Mouse (Mus musculus): ENCODE data around the gene Fam181a. TPM values are rescaled to one million over a fixed set of nuclear protein-coding genes. Genes with fewer than 3 reads are reported as not detected.

Gene Fam181a
- polyA plus RNA-seq (2014; fragmentation: Nextera tagmentation; extraction: Ambion mirVana) = not detected in 2 replicates

DNA sequence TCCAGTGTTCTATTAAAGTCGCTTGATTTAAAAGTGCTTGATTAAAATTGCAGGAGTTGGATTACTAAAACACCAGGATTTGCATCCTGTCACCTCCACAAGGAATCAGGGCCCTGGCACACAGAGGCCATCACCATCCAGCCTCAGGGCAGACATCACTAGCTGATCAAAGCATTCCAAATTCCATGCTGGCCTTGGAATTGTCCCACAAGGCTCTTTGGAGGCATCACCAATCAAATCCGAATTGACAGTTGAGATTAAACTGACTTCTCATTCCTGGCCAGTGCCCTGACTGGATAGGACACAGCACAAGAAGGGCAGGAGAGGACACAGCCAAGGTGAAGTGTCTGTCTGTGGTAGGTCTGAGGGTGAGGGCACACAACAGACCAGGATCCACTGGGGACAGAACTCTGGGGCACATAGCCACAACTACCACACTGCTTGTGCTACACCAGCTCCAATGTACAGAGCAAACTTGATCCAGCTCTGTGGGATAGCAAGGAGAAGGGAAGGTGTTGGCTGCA lies at the start of gene Fam181a:
Gene Fam181a, plus strand, starts transcription at position 232 of the 524 bp plus-strand sequence.
- Histone ChIP-seq H3K4me3 (ENCODE audit: low read depth, low read length) (no peak within 1 kb of the TSS), H3K27me3 (ENCODE audit: control insufficient read depth, insufficient read depth, low read length) (no peaks in the 10 kb centered on the region), H3K4me2 (replicated peaks; ENCODE audit: low read depth, low read length) (no peak within 1 kb of the TSS), H3K27ac (ENCODE audit: low read length) (no peak within 1 kb of the TSS), H3K4me1 (ENCODE audit: control insufficient read depth, insufficient read depth, low read length) (peaks cover 4% of the 10 kb centered on the region; the same call in 1 of the 2 replicates), H3K9ac (replicated peaks; ENCODE audit: low read depth, low read length) (no peak within 1 kb of the TSS), H3K9me3 (ENCODE audit: control insufficient read depth, low read depth, low read length) (no peaks in the 10 kb centered on the region), H3K36me3 (ENCODE audit: control insufficient read depth, insufficient read depth, low read length) (no peaks in the 10 kb centered on the region)
- WGBS = 73% methylated on average over 2 of the region's 2 CpGs
- no peak for ATAC-seq (ENCODE audit: insufficient number of reproducible peaks, insufficient read depth, low FRiP score, low read depth)

DNA sequence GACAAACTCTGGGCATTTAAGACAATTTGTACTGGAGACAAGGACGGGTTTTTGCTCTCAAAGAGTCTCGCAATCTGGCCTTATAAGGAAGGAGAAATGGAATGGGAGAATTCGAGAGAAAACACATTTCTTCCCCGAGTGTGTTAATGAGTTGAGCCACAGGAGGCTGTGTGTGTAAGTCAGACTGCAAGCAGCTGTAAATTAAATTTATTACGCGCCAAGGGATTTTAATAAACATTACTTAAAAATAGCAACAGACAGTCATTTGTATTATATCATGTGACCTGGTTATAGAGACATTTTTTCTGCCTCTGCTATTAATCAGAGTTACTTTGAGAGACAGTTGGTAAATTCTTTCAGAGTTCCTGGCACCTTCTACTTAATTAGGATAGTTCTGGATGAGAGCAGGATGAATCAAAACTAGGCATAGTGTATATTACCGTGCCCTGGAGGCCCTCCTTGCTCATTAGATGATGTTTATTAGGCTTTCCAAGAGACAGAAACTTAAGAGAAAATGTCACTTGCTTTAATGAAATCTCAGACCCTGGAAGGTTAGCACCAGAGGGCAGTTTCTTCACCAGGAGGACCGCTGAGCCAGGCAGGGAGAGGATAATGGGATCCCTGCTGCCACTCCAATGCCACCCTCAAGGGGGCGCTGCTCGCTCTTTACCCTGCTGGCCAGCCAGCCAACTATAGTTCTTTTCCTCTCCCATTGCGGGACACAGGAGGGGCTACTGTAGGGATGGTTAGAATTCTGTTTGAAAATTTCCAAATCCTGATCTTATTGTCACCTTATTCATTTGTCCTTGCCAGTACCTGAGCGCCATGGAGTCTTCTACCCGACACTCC lies 48.5 kb upstream of the Fam181a start:
- Histone ChIP-seq H3K9ac (replicated peaks; ENCODE audit: low read depth, low read length) (no peak overlapping the region), H3K4me1 (ENCODE audit: control insufficient read depth, insufficient read depth, low read length) (no peaks in the 10 kb centered on the region), H3K9me3 (ENCODE audit: control insufficient read depth, low read depth, low read length) (no peaks in the 10 kb centered on the region), H3K27ac (ENCODE audit: low read length) (no peak overlapping the region), H3K27me3 (ENCODE audit: control insufficient read depth, insufficient read depth, low read length) (no peaks in the 10 kb centered on the region), H3K36me3 (ENCODE audit: control insufficient read depth, insufficient read depth, low read length) (no peaks in the 10 kb centered on the region), H3K4me2 (replicated peaks; ENCODE audit: low read depth, low read length) (no peak overlapping the region), H3K4me3 (ENCODE audit: low read depth, low read length) (no peak overlapping the region)
- ATAC-seq (ENCODE audit: insufficient number of reproducible peaks, insufficient read depth, low FRiP score, low read depth) = no peak
- WGBS = 49% methylated on average over 13 of the region's 13 CpGs

DNA sequence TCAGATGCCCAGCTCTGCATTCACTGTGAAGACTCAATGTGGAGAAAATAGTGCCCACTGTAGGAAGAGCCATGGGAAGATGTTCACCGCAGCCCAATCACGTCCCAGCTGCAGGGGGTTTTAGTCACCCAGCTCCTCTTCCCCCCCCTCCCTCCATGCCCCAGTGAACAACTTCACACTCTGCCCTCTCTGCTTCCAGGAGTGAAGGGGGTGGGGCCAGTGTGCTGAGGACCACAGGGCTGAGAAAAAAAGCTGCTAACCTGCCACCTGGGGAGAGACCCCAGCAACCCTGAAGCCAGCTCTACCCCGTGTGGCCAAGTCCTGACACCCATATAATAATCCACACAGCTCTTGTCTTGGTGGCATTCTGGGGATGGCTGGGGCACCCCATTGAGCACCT lies 44.2 kb upstream of the Fam181a start:
- Histone ChIP-seq H3K27ac (ENCODE audit: low read length) (no peak overlapping the region), H3K9me3 (ENCODE audit: control insufficient read depth, low read depth, low read length) (no peaks in the 10 kb centered on the region), H3K36me3 (ENCODE audit: control insufficient read depth, insufficient read depth, low read length) (no peaks in the 10 kb centered on the region), H3K4me1 (ENCODE audit: control insufficient read depth, insufficient read depth, low read length) (no peaks in the 10 kb centered on the region), H3K27me3 (ENCODE audit: control insufficient read depth, insufficient read depth, low read length) (no peaks in the 10 kb centered on the region), H3K9ac (replicated peaks; ENCODE audit: low read depth, low read length) (no peak overlapping the region), H3K4me3 (ENCODE audit: low read depth, low read length) (no peak overlapping the region), H3K4me2 (replicated peaks; ENCODE audit: low read depth, low read length) (no peak overlapping the region)
- no peak for ATAC-seq (ENCODE audit: insufficient number of reproducible peaks, insufficient read depth, low FRiP score, low read depth)
- 32% methylated on average over 3 of the region's 3 CpGs for WGBS

DNA sequence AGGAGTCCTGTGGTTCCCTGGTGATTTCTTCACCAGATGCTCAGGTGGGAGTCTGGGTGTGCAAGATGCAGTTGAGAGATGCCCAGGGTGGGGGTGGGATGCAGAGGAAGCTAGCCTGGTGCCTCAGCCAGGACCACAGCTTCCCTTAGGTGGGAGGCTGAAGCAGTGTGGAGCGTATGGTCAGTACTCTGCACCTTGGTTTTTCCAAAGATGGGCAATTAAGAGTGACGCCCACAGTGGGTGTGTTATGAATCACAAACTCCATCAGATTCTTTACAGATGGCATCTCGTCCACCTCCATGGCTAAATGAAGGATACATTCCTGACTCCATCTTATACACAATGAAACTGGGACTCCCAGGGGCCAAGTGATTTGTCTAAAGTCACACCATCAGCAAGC lies 38.6 kb upstream of the Fam181a start:
- Histone ChIP-seq H3K4me3 (ENCODE audit: low read depth, low read length) (no peak overlapping the region), H3K4me1 (ENCODE audit: control insufficient read depth, insufficient read depth, low read length) (peaks cover 3% of the 10 kb centered on the region; the same call in 1 of the 2 replicates), H3K9me3 (ENCODE audit: control insufficient read depth, low read depth, low read length) (no peaks in the 10 kb centered on the region), H3K9ac (replicated peaks; ENCODE audit: low read depth, low read length) (no peak overlapping the region), H3K27me3 (ENCODE audit: control insufficient read depth, insufficient read depth, low read length) (no peaks in the 10 kb centered on the region), H3K4me2 (replicated peaks; ENCODE audit: low read depth, low read length) (no peak overlapping the region), H3K27ac (ENCODE audit: low read length) (no peak overlapping the region), H3K36me3 (ENCODE audit: control insufficient read depth, insufficient read depth, low read length) (no peaks in the 10 kb centered on the region)
- 87% methylated on average over 3 of the region's 3 CpGs for WGBS
- ATAC-seq (ENCODE audit: insufficient number of reproducible peaks, insufficient read depth, low FRiP score, low read depth) = no peak

DNA sequence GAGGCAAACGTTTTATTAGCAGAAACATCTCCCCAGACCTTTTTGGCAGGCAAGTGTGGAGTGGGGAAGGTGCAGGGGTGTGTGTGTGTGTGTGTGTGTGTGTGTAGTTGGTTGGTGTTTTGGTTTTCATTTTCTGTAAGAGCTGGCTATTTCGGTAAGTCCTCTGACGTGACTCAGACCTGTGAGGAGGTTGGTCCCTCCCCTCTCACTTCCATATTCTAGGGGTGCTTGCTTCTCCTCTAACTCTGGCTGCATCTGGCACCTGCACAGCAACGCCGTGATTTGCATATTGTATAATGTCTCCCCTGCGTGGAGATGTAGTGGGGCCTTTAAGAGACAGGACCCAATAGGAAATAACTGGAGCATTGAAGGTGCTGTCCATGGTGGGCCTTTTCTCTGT lies 37.7 kb upstream of the Fam181a start:
- Histone ChIP-seq H3K4me2 (replicated peaks; ENCODE audit: low read depth, low read length) (no peak overlapping the region), H3K4me1 (ENCODE audit: control insufficient read depth, insufficient read depth, low read length) (peaks cover 3% of the 10 kb centered on the region; the same call in 1 of the 2 replicates), H3K27ac (ENCODE audit: low read length) (no peak overlapping the region), H3K27me3 (ENCODE audit: control insufficient read depth, insufficient read depth, low read length) (no peaks in the 10 kb centered on the region), H3K9ac (replicated peaks; ENCODE audit: low read depth, low read length) (no peak overlapping the region), H3K4me3 (ENCODE audit: low read depth, low read length) (no peak overlapping the region), H3K9me3 (ENCODE audit: control insufficient read depth, low read depth, low read length) (no peaks in the 10 kb centered on the region), H3K36me3 (ENCODE audit: control insufficient read depth, insufficient read depth, low read length) (no peaks in the 10 kb centered on the region)
- WGBS = 63% methylated on average over 6 of the region's 6 CpGs
- ATAC-seq (ENCODE audit: insufficient number of reproducible peaks, insufficient read depth, low FRiP score, low read depth) = no peak

DNA sequence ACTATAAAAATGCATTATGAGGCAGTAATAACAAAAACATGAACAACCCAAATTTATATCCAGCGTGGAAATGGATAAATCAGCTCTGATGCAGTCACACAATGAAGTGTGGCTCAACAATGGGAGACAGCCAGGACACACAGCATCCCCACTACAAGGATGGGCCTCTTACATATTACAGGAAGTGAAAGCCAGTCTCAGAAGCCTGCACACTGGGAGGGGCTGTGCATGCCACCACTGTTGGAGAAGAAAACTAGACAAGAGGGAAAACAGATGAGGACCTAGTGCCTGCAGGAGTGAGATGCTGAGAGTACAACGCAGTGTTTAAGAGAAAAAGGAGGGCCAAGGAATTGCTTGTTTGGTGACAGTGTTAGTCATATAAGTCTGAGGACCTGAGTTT lies 37.0 kb upstream of the Fam181a start:
- no peak overlapping the region for H3K27ac ChIP-seq (ENCODE audit: low read length)
- 92% methylated on average over 2 of the region's 2 CpGs for WGBS
- no peak overlapping the region for H3K4me3 ChIP-seq (ENCODE audit: low read depth, low read length)
- H3K36me3 ChIP-seq (ENCODE audit: control insufficient read depth, insufficient read depth, low read length) = no peaks in the 10 kb centered on the region
- H3K9me3 ChIP-seq (ENCODE audit: control insufficient read depth, low read depth, low read length) = no peaks in the 10 kb centered on the region
- no peak overlapping the region for H3K4me2 ChIP-seq (replicated peaks; ENCODE audit: low read depth, low read length)
- H3K27me3 ChIP-seq (ENCODE audit: control insufficient read depth, insufficient read depth, low read length) = no peaks in the 10 kb centered on the region
- H3K4me1 ChIP-seq (ENCODE audit: control insufficient read depth, insufficient read depth, low read length) = peaks cover 3% of the 10 kb centered on the region; the same call in 1 of the 2 replicates
- H3K9ac ChIP-seq (replicated peaks; ENCODE audit: low read depth, low read length) = no peak overlapping the region
- no peak for ATAC-seq (ENCODE audit: insufficient number of reproducible peaks, insufficient read depth, low FRiP score, low read depth)

DNA sequence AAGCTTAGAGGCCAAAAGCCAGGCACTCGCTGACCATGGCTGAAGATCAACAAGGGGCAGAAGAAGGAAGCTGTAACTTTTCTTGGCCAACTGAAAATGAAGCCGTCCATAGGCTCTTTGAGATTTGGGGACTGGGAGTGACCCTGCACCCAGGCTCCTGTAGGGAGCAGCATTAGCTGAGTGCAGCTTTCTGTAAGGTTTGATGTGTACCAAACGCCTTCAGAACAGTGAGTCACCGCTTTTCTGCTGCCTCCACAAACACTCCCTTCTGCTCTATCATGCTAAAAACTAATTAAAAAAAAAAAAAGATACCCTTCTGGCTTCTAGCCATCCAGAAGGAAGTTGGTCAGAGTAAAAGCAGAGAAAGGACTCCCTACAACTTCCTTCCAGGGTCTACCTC lies 34.4 kb upstream of the Fam181a start:
- Histone ChIP-seq H3K27ac (ENCODE audit: low read length) (no peak overlapping the region), H3K36me3 (ENCODE audit: control insufficient read depth, insufficient read depth, low read length) (no peaks in the 10 kb centered on the region), H3K4me2 (replicated peaks; ENCODE audit: low read depth, low read length) (no peak overlapping the region), H3K9ac (replicated peaks; ENCODE audit: low read depth, low read length) (no peak overlapping the region), H3K4me1 (ENCODE audit: control insufficient read depth, insufficient read depth, low read length) (peaks cover 3% of the 10 kb centered on the region; the same call in 1 of the 2 replicates), H3K9me3 (ENCODE audit: control insufficient read depth, low read depth, low read length) (no peaks in the 10 kb centered on the region), H3K27me3 (ENCODE audit: control insufficient read depth, insufficient read depth, low read length) (no peaks in the 10 kb centered on the region), H3K4me3 (ENCODE audit: low read depth, low read length) (no peak overlapping the region)
- WGBS = 49% methylated on average over 4 of the region's 4 CpGs
- peak; percentile 33; the same call in 1 of the 2 replicates for ATAC-seq (ENCODE audit: insufficient number of reproducible peaks, insufficient read depth, low FRiP score, low read depth)

DNA sequence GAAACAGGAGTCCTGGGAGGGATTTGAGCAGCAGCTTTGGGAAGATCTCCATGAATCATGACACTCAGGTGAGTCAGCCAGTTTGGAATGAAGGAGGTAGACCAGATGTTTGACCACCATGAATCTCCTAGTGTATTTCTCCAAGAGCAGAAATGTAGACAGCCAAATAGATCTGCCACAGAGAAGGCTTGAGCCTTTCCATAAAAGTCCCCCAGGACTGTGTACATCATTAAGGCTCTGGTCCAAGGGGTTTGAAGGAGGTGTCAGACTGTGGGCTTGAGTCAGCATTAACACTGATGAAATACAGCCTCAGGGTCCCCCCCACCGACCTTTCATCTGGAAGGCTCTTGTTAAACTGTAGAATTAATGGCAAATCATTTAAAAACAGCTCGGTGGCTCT lies 29.3 kb upstream of the Fam181a start:
- Histone ChIP-seq H3K9me3 (ENCODE audit: control insufficient read depth, low read depth, low read length) (no peaks in the 10 kb centered on the region), H3K4me3 (ENCODE audit: low read depth, low read length) (no peak overlapping the region), H3K4me1 (ENCODE audit: control insufficient read depth, insufficient read depth, low read length) (peaks cover 3% of the 10 kb centered on the region; the same call in 1 of the 2 replicates), H3K27ac (ENCODE audit: low read length) (no peak overlapping the region), H3K36me3 (ENCODE audit: control insufficient read depth, insufficient read depth, low read length) (no peaks in the 10 kb centered on the region), H3K4me2 (replicated peaks; ENCODE audit: low read depth, low read length) (no peak overlapping the region), H3K27me3 (ENCODE audit: control insufficient read depth, insufficient read depth, low read length) (no peaks in the 10 kb centered on the region), H3K9ac (replicated peaks; ENCODE audit: low read depth, low read length) (no peak overlapping the region)
- WGBS = 13% methylated on average over 2 of the region's 2 CpGs
- ATAC-seq (ENCODE audit: insufficient number of reproducible peaks, insufficient read depth, low FRiP score, low read depth) = peak; percentile 68; the same call in 1 of the 2 replicates

Measured in stomach, embryonic 14.5 days (tissue).